ENCODE assay signal across 8 mouse cellular contexts in the genomic region with DNA sequence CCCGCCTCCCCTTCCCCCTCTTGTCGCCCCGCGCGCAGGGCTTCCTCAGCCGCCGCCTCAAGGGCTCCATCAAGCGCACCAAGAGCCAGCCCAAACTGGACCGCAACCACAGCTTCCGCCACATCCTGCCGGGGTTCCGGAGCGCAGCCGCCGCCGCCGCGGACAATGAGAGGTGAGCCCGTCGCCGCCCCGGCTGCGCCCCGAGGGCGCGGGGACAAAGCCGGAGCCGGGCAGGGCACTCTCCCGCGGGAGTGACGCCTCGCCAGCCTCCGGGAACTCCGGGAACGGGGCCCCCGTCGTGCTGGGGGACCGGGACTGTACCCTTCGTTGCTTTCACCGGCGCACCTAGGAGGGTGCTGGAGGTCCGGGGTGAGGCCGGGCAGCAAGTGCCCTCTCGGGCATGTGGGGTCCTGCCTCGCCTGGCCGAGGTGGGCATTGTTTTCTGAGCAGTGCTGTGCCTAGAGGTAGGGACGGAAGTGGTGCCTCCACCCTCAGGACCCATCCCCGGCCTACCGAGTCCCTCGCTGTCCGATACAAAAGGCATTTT.
A peak's percentile ranks its signal among the peaks of the same experiment; 100 is the strongest.
DNase-seq lines count a peak whose midpoint lies in the region; ATAC-seq and TF ChIP-seq lines count a peak whose summit lies in the region.

No protein-coding gene starts in this region.

- DNase-seq in embryo, embryonic 10 days (ENCODE audit: low spot score): peak; percentile 50
- DNase-seq in embryo, embryonic 11 days: no peak
- DNase-seq in adrenal gland, postnatal 25 days: peak; percentile 68
- DNase-seq in gastrocnemius, postnatal 36 days: peak; percentile 55 to 57
- peak; percentile 83 for DNase-seq in induced T-regulatory cell, adult 2 months (ENCODE audit: low read depth)
- DNase-seq in liver: peak; percentile 52
- DNase-seq in stomach, postnatal 0 days (ENCODE audit: low spot score): peak; percentile 64

- H3K4me3 ChIP-seq in midbrain, embryonic 16.5 days (ENCODE audit: low read depth, low read length): peak overlapping the region; percentile 96
- H3K4me3 ChIP-seq in stomach, postnatal 0 days (ENCODE audit: low read depth, low read length): peak overlapping the region; percentile 79

- WGBS in midbrain, embryonic 16.5 days: under 1% methylated on average over 50 of the region's 51 CpGs
- 0% methylated on average over 41 of the region's 51 CpGs for WGBS in stomach, postnatal 0 days

- TF ChIP-seq EP300 in stomach, postnatal 0 days (optimal IDR thresholded peaks at IDR 0.05): no peak

- peaks cover 29% of the 10 kb centered on the region for H3K4me1 ChIP-seq in midbrain, embryonic 16.5 days (ENCODE audit: control insufficient read depth, insufficient read depth, low read length)
- peaks cover 9% of the 10 kb centered on the region for H3K4me1 ChIP-seq in stomach, postnatal 0 days (replicated peaks; ENCODE audit: control insufficient read depth, insufficient read depth)

- no peak for TF ChIP-seq CTCF in stomach, postnatal 0 days (IDR thresholded peaks at IDR 0.05; ENCODE audit: low read depth)

- peak overlapping the region; percentile 71 for H3K4me2 ChIP-seq in midbrain, embryonic 16.5 days (ENCODE audit: low read length)
- peak overlapping the region; percentile 95 for H3K4me2 ChIP-seq in stomach, postnatal 0 days (replicated peaks; ENCODE audit: low read depth)

- peak; percentile 60 for ATAC-seq in midbrain, embryonic 16.5 days
- ATAC-seq in stomach, postnatal 0 days (ENCODE audit: low FRiP score, low TSS enrichment): peak; percentile 67

- H3K9ac ChIP-seq in midbrain, embryonic 16.5 days (ENCODE audit: low read depth, low read length): peak overlapping the region; percentile 98
- H3K9ac ChIP-seq in stomach, postnatal 0 days (ENCODE audit: low read length): peak overlapping the region; percentile 90

- no peaks in the 10 kb centered on the region for H3K36me3 ChIP-seq in midbrain, embryonic 16.5 days (ENCODE audit: control insufficient read depth, insufficient read depth, low read length)
- H3K36me3 ChIP-seq in stomach, postnatal 0 days (ENCODE audit: control insufficient read depth, insufficient read depth, low read length): no peaks in the 10 kb centered on the region

- H3K9me3 ChIP-seq in midbrain, embryonic 16.5 days (replicated peaks; ENCODE audit: control insufficient read depth, low read length, poor library complexity, severe bottlenecking): no peaks in the 10 kb centered on the region
- no peaks in the 10 kb centered on the region for H3K9me3 ChIP-seq in stomach, postnatal 0 days (ENCODE audit: control insufficient read depth, low read length)

- peak overlapping the region; percentile 91 for H3K27ac ChIP-seq in midbrain, embryonic 16.5 days (ENCODE audit: low read length)
- H3K27ac ChIP-seq in stomach, postnatal 0 days (replicated peaks): peak overlapping the region; percentile 90

- no peaks in the 10 kb centered on the region for H3K27me3 ChIP-seq in midbrain, embryonic 16.5 days (ENCODE audit: control insufficient read depth, insufficient read depth, low read depth, low read length)
- no peaks in the 10 kb centered on the region for H3K27me3 ChIP-seq in stomach, postnatal 0 days (ENCODE audit: control insufficient read depth, insufficient read depth, low read length)

- intact Hi-C loops in gastrocnemius, postnatal 36 days (cut with DNase I): loop anchor here (5.0 kb wide), 1 partner anchor 36 kb away; no protein-coding TSS in a partner anchor
